Mouse (Mus musculus) mammary gland, adult 2 months (tissue): ENCODE measurements around the gene Cldn1. TPM values are rescaled to one million over a fixed set of nuclear protein-coding genes. Genes with fewer than 3 reads are reported as not detected.

Experiments
- polyA plus RNA-seq: library from polyadenylated mRNA; depleted of rRNA; stranded (reverse); fragments of >200 nt; gene quantifications from 2 replicates; pipeline ENCODE4 v1.2.3, GENCODE M21; 2012; ENCODE audit warnings: low replicate concordance; rRNA removed

Cldn1 gene
- polyA plus RNA-seq: 4.2 and 9.4 TPM in 2 replicates

DNA sequence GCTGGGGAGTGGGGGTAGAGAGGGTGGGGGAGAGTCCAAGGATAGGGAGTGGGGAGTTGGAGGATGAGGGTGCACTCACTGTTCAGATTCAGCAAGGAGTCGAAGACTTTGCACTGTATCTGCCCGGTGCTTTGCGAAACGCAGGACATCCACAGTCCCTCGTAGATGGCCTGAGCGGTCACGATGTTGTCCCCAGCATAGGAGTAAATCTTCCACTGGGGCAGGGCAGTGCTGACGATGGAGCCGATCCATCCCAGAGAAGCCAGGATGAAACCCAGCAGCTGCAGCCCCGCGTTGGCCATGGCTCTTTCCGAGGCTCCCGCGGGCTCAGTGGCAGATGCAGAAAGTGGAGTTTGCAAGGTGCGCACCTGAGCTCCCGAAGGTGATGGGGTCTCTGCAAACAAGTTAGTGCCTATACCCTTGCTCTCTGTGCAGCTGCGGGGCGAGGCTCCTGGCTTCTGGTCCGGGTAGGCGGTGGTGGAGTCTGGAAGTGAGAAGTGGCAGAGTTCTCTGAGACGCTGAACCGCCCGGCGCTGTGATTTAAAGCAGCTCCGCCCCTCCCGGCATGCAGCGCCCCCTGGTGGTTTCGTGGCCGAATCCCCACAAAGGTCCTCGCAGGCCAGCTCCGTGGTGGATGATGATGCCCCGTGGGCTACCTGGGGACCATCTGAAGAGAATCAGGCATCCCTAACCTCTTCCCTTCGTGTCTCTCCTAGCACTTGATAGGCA lies at the start of gene Cldn1:
Gene Cldn1, minus strand, starts transcription at position 517 of the 729 bp plus-strand sequence.

Other genes starting within 250 kb of the Cldn1 start
- not detected in 2 replicates for gene Cldn16, start 91.3 kb upstream of the Cldn1 start, polyA plus RNA-seq
- not detected in 2 replicates for gene Tmem207, start 154.9 kb upstream of the Cldn1 start, polyA plus RNA-seq
- gene Il1rap, start 209.9 kb upstream of the Cldn1 start, polyA plus RNA-seq: 2.2 and 3.9 TPM in 2 replicates